Mouse (Mus musculus): ENCODE results near the gene Phf12.

- TF ChIP-seq POLR2A (IDR thresholded peaks at IDR 0.05; ENCODE audit: control insufficient read depth, extremely low read depth, insufficient read depth, low read length, poor library complexity): no peak
- no peak for TF ChIP-seq CTCF (IDR thresholded peaks at IDR 0.05; ENCODE audit: borderline replicate concordance, control insufficient read depth, extremely low read depth, insufficient read depth, low read length, poor library complexity)
Observed at GRCm38 (mm10) chr11:78033931-78034617, 51.5 kb downstream of the Phf12 start.
